In genomic region chr3:152557659-152558058, GRCm38 (mm10) we compare ENCODE assay signal across 9 mouse cellular contexts.
DNase-seq lines count a peak whose midpoint lies in the region; ATAC-seq lines count a peak whose summit lies in the region.
"Had no signal": no experiment of that assay in that cellular context is flagged by ENCODE, and none has a peak within 500 bp of the region (broad histone marks: within the 10 kb centered on the region; RNA-seq: fewer than 3 reads in every experiment).

No protein-coding gene starts in this region.

- no peak overlapping the region for H3K9ac ChIP-seq in neural tube, embryonic 11.5 days (ENCODE audit: low read length)
- H3K9ac ChIP-seq in neural tube, embryonic 15.5 days (replicated peaks) = no peak overlapping the region

- H3K27me3 ChIP-seq in neural tube, embryonic 11.5 days (ENCODE audit: control insufficient read depth, insufficient read depth, low read length) = no peaks in the 10 kb centered on the region
- H3K27me3 ChIP-seq in neural tube, embryonic 15.5 days (replicated peaks) = no peaks in the 10 kb centered on the region

- 34% methylated on average over 11 of the region's 12 CpGs for WGBS in neural tube, embryonic 11.5 days
- 31% methylated on average over 11 of the region's 12 CpGs for WGBS in neural tube, embryonic 15.5 days
- 28% methylated on average over 12 of the region's 12 CpGs for WGBS in large intestine, adult 2 months

- no peaks in the 10 kb centered on the region for H3K4me1 ChIP-seq in neural tube, embryonic 11.5 days (ENCODE audit: control insufficient read depth, insufficient read depth, low read length)
- H3K4me1 ChIP-seq in neural tube, embryonic 15.5 days = no peaks in the 10 kb centered on the region

- DNase-seq in adrenal gland, postnatal 14 days = peak; percentile 51
- DNase-seq in adrenal gland, adult 18-20 months (ENCODE audit: low spot score in 2 of 2) = no peak
- DNase-seq in neural tube, embryonic 11.5 days (ENCODE audit: low spot score) = no peak
- peak; percentile 47 for DNase-seq in large intestine, adult 2 months (ENCODE audit: low read depth, low spot score)
- DNase-seq in testis, postnatal 10 days (ENCODE audit: low spot score) = peak; percentile 66
- DNase-seq in right cerebral cortex, postnatal 4 days = no peak
- DNase-seq: cerebellum, adult 18-20 months had no signal

- H3K36me3 ChIP-seq in neural tube, embryonic 11.5 days (ENCODE audit: control insufficient read depth, insufficient read depth, low read length) = no peaks in the 10 kb centered on the region
- no peaks in the 10 kb centered on the region for H3K36me3 ChIP-seq in neural tube, embryonic 15.5 days

- no peaks in the 10 kb centered on the region for H3K9me3 ChIP-seq in neural tube, embryonic 11.5 days (ENCODE audit: control insufficient read depth, low read length)
- H3K9me3 ChIP-seq in neural tube, embryonic 15.5 days (replicated peaks) = no peaks in the 10 kb centered on the region

- H3K4me3 ChIP-seq in neural tube, embryonic 11.5 days (ENCODE audit: low read depth, low read length) = no peak overlapping the region
- no peak overlapping the region for H3K4me3 ChIP-seq in neural tube, embryonic 15.5 days (replicated peaks)

- no peak overlapping the region for H3K27ac ChIP-seq in neural tube, embryonic 11.5 days (ENCODE audit: low read depth, low read length)
- H3K27ac ChIP-seq in neural tube, embryonic 15.5 days (replicated peaks) = no peak overlapping the region

- no peak overlapping the region for H3K4me2 ChIP-seq in neural tube, embryonic 11.5 days (ENCODE audit: low read depth)
- H3K4me2 ChIP-seq in neural tube, embryonic 15.5 days = no peak overlapping the region

- peak; percentile 38; the same call in 1 of the 2 replicates for ATAC-seq in neural tube, embryonic 11.5 days (ENCODE audit: insufficient read depth, low FRiP score, low TSS enrichment)
- no peak for ATAC-seq in neural tube, embryonic 15.5 days (ENCODE audit: low FRiP score)
- no peak for ATAC-seq in inflammation-experienced regulatory T-cells, adult 6 months

Comparison
In these comparisons a context has a peak if more than half of its experiments do, and no peak if none do; other contexts are left out.
1. DNase-seq: peak in adrenal gland, postnatal 14 days (single experiment), large intestine, adult 2 months (single experiment) and testis, postnatal 10 days (single experiment); none in adrenal gland, adult 18-20 months (0 of 2), neural tube, embryonic 11.5 days (single experiment) and right cerebral cortex, postnatal 4 days (single experiment).